Mouse (Mus musculus) layer of hippocampus, adult 2 months (tissue): ENCODE data around the gene Sh3yl1. TPM values are rescaled to one million over a fixed set of nuclear protein-coding genes. Genes with fewer than 3 reads are reported as not detected.

Experiments
- DNase-seq, 2 experiments: peaks; one replicate each; pipeline ENCODE4 v3.0.0; 2022; ENCODE audit warnings: low spot score in 2 of 2
- H3K27ac ChIP-seq: fragments of 200-600 bp; 2 replicates; pipeline ENCODE4 v1.8.1; 2022
- H3K4me3 ChIP-seq: fragments of 200-600 bp; 2 replicates; pipeline ENCODE4 v1.8.1; 2022; ENCODE audit warnings: mild to moderate bottlenecking
- CTCF ChIP-seq: fragments of 200-600 bp; conservative IDR thresholded peaks from 2 replicates; pipeline ENCODE4 v1.8.1; 2022; ENCODE audit warnings: antibody characterized with exemption, mild to moderate bottlenecking, moderate library complexity
- total RNA-seq, 2 experiments: library from RNA; stranded (reverse); gene quantifications; 2 replicates each; pipeline ENCODE4 v1.2.3; 2021

Sh3yl1 gene
- total RNA-seq, 2 experiments from 2014 or later = 11.0 TPM

GRCm38 (mm10) chr12:30909881-30910280 is 1.6 kb upstream of the Sh3yl1 start:
- no peak for TF ChIP-seq CTCF

GRCm38 (mm10) chr12:30910860-30911259 is 608 bp upstream of the Sh3yl1 start:
- Histone ChIP-seq H3K4me3 (peak overlapping the region; percentile 78), H3K27ac (peak overlapping the region; percentile 92)
- DNase-seq = no peak
- no peak for TF ChIP-seq CTCF

More at GRCm38 (mm10) chr12:30909881-30910280, 1.6 kb upstream of the Sh3yl1 start:
- DNase-seq = no peak
- Histone ChIP-seq H3K4me3 (no peak overlapping the region), H3K27ac (no peak overlapping the region)

GRCm38 (mm10) chr12:30912048-30912381 is 547 bp downstream of the Sh3yl1 start:
- TF ChIP-seq CTCF = no peak
- Histone ChIP-seq H3K4me3 (peak overlapping the region; percentile 78), H3K27ac (peak overlapping the region; percentile 92)
- DNase-seq = peak; percentile 10 to 38

GRCm38 (mm10) chr12:30912840-30913239 is 1.4 kb downstream of the Sh3yl1 start:
- TF ChIP-seq CTCF = no peak
- H3K27ac ChIP-seq = no peak overlapping the region
- DNase-seq = no peak
- H3K4me3 ChIP-seq = peak overlapping the region; percentile 78; the same call in 1 of the 2 replicates

GRCm38 (mm10) chr12:30922401-30922800 is 10.9 kb downstream of the Sh3yl1 start:
- no peak for TF ChIP-seq CTCF
- no peak for DNase-seq
- Histone ChIP-seq H3K27ac (no peak overlapping the region), H3K4me3 (no peak overlapping the region)

- no peak overlapping the region for H3K4me3 ChIP-seq
- no peak overlapping the region for H3K27ac ChIP-seq
- DNase-seq = no peak
- TF ChIP-seq CTCF = no peak
Observed at GRCm38 (mm10) chr12:30928182-30928581, 16.7 kb downstream of the Sh3yl1 start.

- no peak for TF ChIP-seq CTCF
- DNase-seq = no peak
Observed at GRCm38 (mm10) chr12:30933299-30933698, 21.8 kb downstream of the Sh3yl1 start.

GRCm38 (mm10) chr12:30936899-30937298 is 25.4 kb downstream of the Sh3yl1 start:
- Histone ChIP-seq H3K27ac (no peak overlapping the region), H3K4me3 (no peak overlapping the region)
- no peak for DNase-seq
- no peak for TF ChIP-seq CTCF

More at GRCm38 (mm10) chr12:30933299-30933698, 21.8 kb downstream of the Sh3yl1 start:
- no peak overlapping the region for H3K4me3 ChIP-seq
- no peak overlapping the region for H3K27ac ChIP-seq

- Histone ChIP-seq H3K4me3 (no peak overlapping the region), H3K27ac (no peak overlapping the region)
- TF ChIP-seq CTCF = peak; percentile 25; the same call in 1 of the 2 replicates
- no peak for DNase-seq
Observed at GRCm38 (mm10) chr12:30943057-30943986, 31.9 kb downstream of the Sh3yl1 start.

- DNase-seq = no peak
- no peak for TF ChIP-seq CTCF
- no peak overlapping the region for H3K4me3 ChIP-seq
- H3K27ac ChIP-seq = no peak overlapping the region
Observed at GRCm38 (mm10) chr12:30944197-30944596, 32.7 kb downstream of the Sh3yl1 start.

- DNase-seq = no peak
- Histone ChIP-seq H3K4me3 (no peak overlapping the region), H3K27ac (no peak overlapping the region)
- no peak for TF ChIP-seq CTCF
Observed at GRCm38 (mm10) chr12:30970700-30971099, 59.2 kb downstream of the Sh3yl1 start.

- no peak overlapping the region for H3K27ac ChIP-seq
- no peak overlapping the region for H3K4me3 ChIP-seq
- no peak for DNase-seq
- no peak for TF ChIP-seq CTCF
Observed at GRCm38 (mm10) chr12:31003795-31004194, 92.3 kb downstream of the Sh3yl1 start.

- peak; percentile 91 for TF ChIP-seq CTCF
- DNase-seq = peak; percentile 37 to 87
- H3K4me3 ChIP-seq = no peak overlapping the region
- H3K27ac ChIP-seq = no peak overlapping the region
Observed at GRCm38 (mm10) chr12:31005010-31005409, 93.5 kb downstream of the Sh3yl1 start.

- peak in 1 of 2 experiments; percentile 35 for DNase-seq
- Histone ChIP-seq H3K27ac (no peak overlapping the region), H3K4me3 (no peak overlapping the region)
- peak; percentile 79 for TF ChIP-seq CTCF
Observed at GRCm38 (mm10) chr12:31008171-31008570, 96.7 kb downstream of the Sh3yl1 start.

Other genes with a start within 250 kb of the Sh3yl1 start
- 1 to 10 TPM; 3.2 to 4.6 TPM for gene Alkal2, start 27.3 kb upstream of the Sh3yl1 start, total RNA-seq
- gene Acp1, start 79 bp upstream of the Sh3yl1 start, total RNA-seq = 10 to 100 TPM; 57.7 to 63.0 TPM
- gene Fam110c, start 162.2 kb downstream of the Sh3yl1 start, total RNA-seq = not detected